Mouse (Mus musculus) stomach, embryonic 15.5 days (tissue): ENCODE results near the gene Nyx. TPM values are rescaled to one million over a fixed set of nuclear protein-coding genes. Genes with fewer than 3 reads are reported as not detected.

Experiments
- ATAC-seq: fragments of 200-750 bp; cut with Nextera tagmentation; 2 replicates; pipeline ENCODE4 v1.8.0; 2017; ENCODE audit warnings: low read depth, moderate number of reproducible peaks, moderate TSS enrichment; ENCODE audit not compliant: insufficient read depth, low FRiP score
- H3K27ac ChIP-seq: fragments of 300-500 bp; sonication (generic); 2 replicates; pipeline ENCODE4 v1.5.1; 2015; ENCODE audit warnings: mild to moderate bottlenecking, inconsistent platforms
- H3K27me3 ChIP-seq: fragments of 300-500 bp; sonication (generic); replicated peaks from 2 replicates; pipeline ENCODE4 v1.6.1; 2015; ENCODE audit warnings: inconsistent platforms
- H3K36me3 ChIP-seq: fragments of 300-500 bp; sonication (generic); 2 replicates; pipeline ENCODE4 v1.6.1; 2015; ENCODE audit warnings: inconsistent platforms
- H3K4me1 ChIP-seq: fragments of 300-500 bp; sonication (generic); 2 replicates; pipeline ENCODE4 v1.6.1; 2015; ENCODE audit warnings: inconsistent platforms
- H3K4me2 ChIP-seq: fragments of 300-500 bp; sonication (generic); 2 replicates; pipeline ENCODE4 v1.6.1; 2015; ENCODE audit warnings: mild to moderate bottlenecking, inconsistent platforms
- H3K4me3 ChIP-seq: fragments of 300-500 bp; sonication (generic); replicated peaks from 2 replicates; pipeline ENCODE4 v1.5.1; 2015; ENCODE audit warnings: inconsistent platforms
- H3K9ac ChIP-seq: fragments of 300-500 bp; sonication (generic); 2 replicates; pipeline ENCODE4 v1.6.1; 2015; ENCODE audit warnings: inconsistent platforms
- H3K9me3 ChIP-seq: fragments of 300-500 bp; sonication (generic); 2 replicates; pipeline ENCODE4 v1.6.1; 2016; ENCODE audit warnings: inconsistent platforms
- WGBS: fragments of 180-500 bp; shearing (Covaris S2); methylation state at CpG from one replicate; pipeline ENCODE4 v1.1.7; 2015; 5-methylcytosine and 5-hydroxymethylcytosine counted together
- polyA plus RNA-seq: library from polyadenylated mRNA; unstranded; fragments of >200 nt; fragmentation: Nextera tagmentation; extraction: Ambion mirVana; gene quantifications from 2 replicates; pipeline ENCODE4 v1.2.1, GENCODE M21; 2015

The Nyx gene
- polyA plus RNA-seq, 1 experiment from 2014 or later: 0.03 TPM

DNA sequence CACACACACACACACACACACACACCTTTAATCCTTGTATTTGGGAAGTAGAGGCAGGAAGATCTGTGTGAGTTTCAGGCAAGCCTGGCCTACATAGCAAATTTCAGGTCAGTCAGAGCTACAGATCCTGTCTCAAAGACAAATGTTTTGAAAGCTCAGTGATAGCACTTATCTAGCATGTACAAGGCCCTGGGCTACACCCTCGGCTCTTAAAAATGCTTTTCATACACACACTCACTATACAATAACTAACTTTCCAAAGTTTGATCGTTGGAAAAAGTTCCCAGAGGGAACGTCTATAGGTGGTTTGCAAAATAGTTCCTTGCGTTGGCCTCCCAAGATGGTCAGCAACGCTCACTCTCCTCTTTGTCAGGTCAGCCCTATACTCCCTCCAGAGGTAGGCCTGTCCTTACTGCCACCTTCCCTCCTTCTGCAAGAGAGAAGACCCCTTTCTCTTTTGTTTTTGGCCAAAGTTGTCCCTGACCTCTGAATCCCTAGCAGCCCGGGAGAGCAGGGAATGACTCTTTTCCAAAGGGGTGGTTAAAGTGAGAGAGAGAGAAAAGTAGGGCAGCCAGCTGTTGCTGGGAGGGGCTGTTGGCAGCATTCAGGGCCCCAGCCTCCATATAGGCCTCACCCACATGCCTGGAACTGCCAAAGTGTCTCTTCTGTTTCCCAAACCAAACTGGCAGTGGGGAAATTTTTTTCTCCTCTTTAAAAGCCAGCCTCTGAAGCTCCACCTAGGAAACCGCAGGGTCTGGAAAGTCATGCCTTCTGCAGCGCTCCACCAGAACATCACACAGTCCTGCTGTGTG lies 29.2 kb downstream of the Nyx start:
- ATAC-seq: no peak
- H3K9ac ChIP-seq: no peak overlapping the region
- no peaks in the 10 kb centered on the region for H3K9me3 ChIP-seq
- no peak overlapping the region for H3K27ac ChIP-seq
- H3K27me3 ChIP-seq: 0 out of 2 replicates have a peak, but pooled peaks cover 1% of the 10 kb centered on the region
- H3K36me3 ChIP-seq: no peaks in the 10 kb centered on the region
- WGBS: 78% methylated on average over 8 of the region's 8 CpGs
- H3K4me3 ChIP-seq: no peak overlapping the region
- H3K4me1 ChIP-seq: no peaks in the 10 kb centered on the region
- H3K4me2 ChIP-seq: no peak overlapping the region

DNA sequence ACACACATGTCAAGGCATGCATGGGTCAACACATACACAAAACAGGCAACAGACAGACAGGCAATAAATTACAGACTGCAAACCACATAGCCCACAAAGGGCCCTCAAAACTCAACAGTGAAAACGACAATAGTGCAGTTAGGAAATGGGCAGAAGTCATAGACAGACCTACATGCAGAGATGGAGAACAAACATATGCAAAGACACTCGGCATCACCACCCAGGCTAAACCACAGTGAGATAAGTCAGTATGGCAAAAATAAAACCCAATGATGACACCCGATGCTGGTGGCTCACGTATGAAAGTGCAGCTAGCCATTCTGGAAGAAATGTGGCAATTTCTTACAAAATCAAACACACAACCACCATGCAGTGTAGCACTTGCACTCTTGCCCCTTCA lies 34.4 kb downstream of the Nyx start:
- H3K4me1 ChIP-seq: no peaks in the 10 kb centered on the region
- no peak overlapping the region for H3K27ac ChIP-seq
- 85% methylated on average over 4 of the region's 4 CpGs for WGBS
- H3K36me3 ChIP-seq: no peaks in the 10 kb centered on the region
- no peak overlapping the region for H3K9ac ChIP-seq
- no peak overlapping the region for H3K4me2 ChIP-seq
- H3K27me3 ChIP-seq: 0 out of 2 replicates have a peak, but pooled peaks cover 4% of the 10 kb centered on the region
- no peaks in the 10 kb centered on the region for H3K9me3 ChIP-seq
- H3K4me3 ChIP-seq: no peak overlapping the region
- ATAC-seq: no peak

- Histone ChIP-seq H3K27ac (no peak overlapping the region), H3K4me1 (no peaks in the 10 kb centered on the region), H3K4me3 (no peak overlapping the region), H3K9ac (no peak overlapping the region), H3K9me3 (no peaks in the 10 kb centered on the region), H3K27me3 (0 out of 2 replicates have a peak, but pooled peaks cover 4% of the 10 kb centered on the region), H3K36me3 (no peaks in the 10 kb centered on the region), H3K4me2 (no peak overlapping the region)
- ATAC-seq: no peak
- WGBS: 66% methylated on average over 7 of the region's 7 CpGs
Measured at GRCm38 (mm10) chrX:13502862-13503375, 37.0 kb downstream of the Nyx start.

- Histone ChIP-seq H3K4me2 (no peak overlapping the region), H3K9ac (no peak overlapping the region), H3K4me1 (no peaks in the 10 kb centered on the region), H3K9me3 (no peaks in the 10 kb centered on the region), H3K27ac (no peak overlapping the region), H3K36me3 (no peaks in the 10 kb centered on the region), H3K27me3 (0 out of 2 replicates have a peak, but pooled peaks cover 4% of the 10 kb centered on the region), H3K4me3 (no peak overlapping the region)
- ATAC-seq: no peak
- 89% methylated on average over 7 of the region's 7 CpGs for WGBS
Measured at GRCm38 (mm10) chrX:13504389-13504788, 38.5 kb downstream of the Nyx start.

- H3K9ac ChIP-seq: no peak overlapping the region
- H3K4me3 ChIP-seq: no peak overlapping the region
- no peaks in the 10 kb centered on the region for H3K9me3 ChIP-seq
- no peak overlapping the region for H3K4me2 ChIP-seq
- ATAC-seq: no peak; the same call in 1 of the 2 replicates
- H3K27me3 ChIP-seq: no peaks in the 10 kb centered on the region
- no peak overlapping the region for H3K27ac ChIP-seq
- 41% methylated on average over 2 of the region's 2 CpGs for WGBS
- H3K4me1 ChIP-seq: no peaks in the 10 kb centered on the region
- H3K36me3 ChIP-seq: no peaks in the 10 kb centered on the region
Measured at GRCm38 (mm10) chrX:13506376-13506775, 40.5 kb downstream of the Nyx start.

- Histone ChIP-seq H3K27me3 (no peaks in the 10 kb centered on the region), H3K9ac (no peak overlapping the region), H3K9me3 (no peaks in the 10 kb centered on the region), H3K4me3 (no peak overlapping the region), H3K36me3 (no peaks in the 10 kb centered on the region), H3K4me2 (no peak overlapping the region), H3K27ac (no peak overlapping the region), H3K4me1 (no peaks in the 10 kb centered on the region)
- 50% methylated on average over 2 of the region's 2 CpGs for WGBS
- no peak for ATAC-seq
Measured at GRCm38 (mm10) chrX:13513127-13513526, 47.2 kb downstream of the Nyx start.

DNA sequence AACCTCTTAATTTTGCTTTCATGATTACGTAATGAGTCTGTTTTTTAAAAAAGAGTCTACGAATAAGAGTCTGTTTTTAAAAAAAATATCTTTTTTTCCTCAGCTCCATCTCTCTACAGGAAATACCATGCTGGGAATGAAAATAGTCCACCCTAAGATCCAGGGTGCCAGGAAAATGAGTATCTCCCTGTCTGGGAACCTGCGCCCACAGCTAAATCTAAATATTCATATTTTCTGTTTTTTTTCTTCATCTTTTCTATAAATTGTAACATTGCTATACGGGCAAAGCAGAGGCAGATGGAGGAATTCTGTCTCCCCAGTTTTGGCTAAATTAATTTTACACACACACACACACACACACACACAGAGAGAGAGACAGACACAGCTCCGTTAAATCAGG lies 48.0 kb downstream of the Nyx start:
- no peak for ATAC-seq
- Histone ChIP-seq H3K36me3 (no peaks in the 10 kb centered on the region), H3K9ac (no peak overlapping the region), H3K4me2 (no peak overlapping the region), H3K9me3 (no peaks in the 10 kb centered on the region), H3K4me1 (no peaks in the 10 kb centered on the region), H3K27me3 (no peaks in the 10 kb centered on the region), H3K4me3 (no peak overlapping the region), H3K27ac (no peak overlapping the region)
- whole genome bisulfite sequencing: 85% methylated on average over 5 of the region's 5 CpGs

- no peak overlapping the region for H3K4me3 ChIP-seq
- no peaks in the 10 kb centered on the region for H3K36me3 ChIP-seq
- WGBS: 87% methylated on average over 6 of the region's 6 CpGs
- H3K27ac ChIP-seq: no peak overlapping the region
- no peak overlapping the region for H3K9ac ChIP-seq
- no peaks in the 10 kb centered on the region for H3K9me3 ChIP-seq
- H3K4me1 ChIP-seq: no peaks in the 10 kb centered on the region
- H3K4me2 ChIP-seq: no peak overlapping the region
- ATAC-seq: no peak
- H3K27me3 ChIP-seq: no peaks in the 10 kb centered on the region
Measured at GRCm38 (mm10) chrX:13516451-13516850, 50.5 kb downstream of the Nyx start.

DNA sequence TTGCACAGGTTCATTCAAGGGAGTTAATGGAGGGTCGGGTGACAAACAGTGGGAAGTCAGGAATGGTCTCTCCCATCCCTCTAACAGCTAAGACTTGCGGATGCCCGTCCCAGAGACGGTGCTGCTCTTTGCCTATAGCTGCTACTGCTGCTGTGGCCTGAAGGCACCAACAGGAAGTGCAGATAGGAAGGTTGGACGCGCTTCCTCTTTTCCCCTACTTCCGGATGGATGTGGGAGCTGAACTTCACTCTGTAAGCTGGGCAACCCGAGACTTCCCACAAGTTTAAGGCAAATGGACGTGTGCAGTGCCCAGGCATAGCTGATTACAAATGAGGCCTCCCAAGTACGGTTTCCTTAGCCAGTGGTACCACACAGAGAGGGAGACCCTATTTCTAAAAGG lies 52.1 kb downstream of the Nyx start:
- Histone ChIP-seq H3K4me1 (no peaks in the 10 kb centered on the region), H3K27me3 (no peaks in the 10 kb centered on the region), H3K4me2 (no peak overlapping the region), H3K36me3 (no peaks in the 10 kb centered on the region), H3K9ac (no peak overlapping the region), H3K4me3 (no peak overlapping the region), H3K9me3 (no peaks in the 10 kb centered on the region), H3K27ac (no peak overlapping the region)
- WGBS: 76% methylated on average over 10 of the region's 10 CpGs
- no peak for ATAC-seq

- 77% methylated on average over 4 of the region's 4 CpGs for WGBS
- no peak for ATAC-seq
- Histone ChIP-seq H3K9me3 (no peaks in the 10 kb centered on the region), H3K27ac (no peak overlapping the region), H3K9ac (no peak overlapping the region), H3K4me2 (no peak overlapping the region), H3K27me3 (no peaks in the 10 kb centered on the region), H3K4me3 (no peak overlapping the region), H3K36me3 (no peaks in the 10 kb centered on the region), H3K4me1 (no peaks in the 10 kb centered on the region)
Measured at GRCm38 (mm10) chrX:13518781-13519407, 53.0 kb downstream of the Nyx start.

DNA sequence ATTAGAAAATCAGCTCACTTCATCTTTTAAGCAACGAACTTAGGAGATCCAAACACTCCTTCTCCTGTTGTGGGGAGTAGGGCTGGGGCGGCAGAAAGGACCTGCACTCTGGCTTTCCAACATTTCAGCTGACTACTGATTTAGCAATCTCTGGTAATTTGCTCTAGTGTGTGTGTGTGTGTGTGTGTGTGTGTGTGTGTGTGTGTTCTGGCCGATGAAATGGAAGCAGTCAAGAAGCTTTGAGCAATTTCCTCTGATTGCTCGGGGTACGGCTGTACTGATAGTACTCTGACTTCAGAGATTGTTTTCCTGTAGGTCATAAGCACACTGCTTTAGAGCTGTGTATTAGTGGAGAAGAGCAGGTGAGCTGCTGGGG lies 53.5 kb downstream of the Nyx start:
- H3K4me1 ChIP-seq: no peaks in the 10 kb centered on the region
- H3K9ac ChIP-seq: no peak overlapping the region
- 69% methylated on average over 5 of the region's 5 CpGs for WGBS
- H3K36me3 ChIP-seq: no peaks in the 10 kb centered on the region
- H3K4me2 ChIP-seq: no peak overlapping the region
- H3K4me3 ChIP-seq: no peak overlapping the region
- no peaks in the 10 kb centered on the region for H3K27me3 ChIP-seq
- ATAC-seq: no peak
- H3K9me3 ChIP-seq: no peaks in the 10 kb centered on the region
- no peak overlapping the region for H3K27ac ChIP-seq

- ATAC-seq: no peak
- no peak overlapping the region for H3K27ac ChIP-seq
- H3K36me3 ChIP-seq: no peaks in the 10 kb centered on the region
- 89% methylated on average over 4 of the region's 4 CpGs for WGBS
- H3K4me1 ChIP-seq: no peaks in the 10 kb centered on the region
- H3K9me3 ChIP-seq: no peaks in the 10 kb centered on the region
- no peak overlapping the region for H3K4me3 ChIP-seq
- H3K9ac ChIP-seq: no peak overlapping the region
- H3K27me3 ChIP-seq: no peaks in the 10 kb centered on the region
- H3K4me2 ChIP-seq: no peak overlapping the region
Measured at GRCm38 (mm10) chrX:13520566-13520965, 54.7 kb downstream of the Nyx start.
